Mouse (Mus musculus) erythroblast, embryonic 14.5 days (primary cell): ENCODE results near the gene Bptf.

Experiments used
- GATA1 ChIP-seq: IDR thresholded peaks from 2 replicates; pipeline ENCODE4 v1.6.1; 2012; ENCODE audit warnings: low read length, inconsistent platforms, mixed read lengths
- TAL1 ChIP-seq: IDR thresholded peaks from 3 replicates; pipeline ENCODE4 v1.6.1; 2012; ENCODE audit warnings: low read length, inconsistent platforms, mixed read lengths

- no peak for TF ChIP-seq GATA1
- no peak for TF ChIP-seq TAL1
These were observed 46.1 kb downstream of the Bptf start for GRCm38 (mm10) chr11:107085866-107086265.
